Mouse (Mus musculus) cerebellum, adult 2 months (tissue): ENCODE measurements around the gene Dctd.

Experiments used
- CTCF ChIP-seq: fragments of 200-500 bp; IDR thresholded peaks from 2 replicates; pipeline ENCODE4 v1.5.1; 2011; ENCODE audit warnings: low read depth, mild to moderate bottlenecking, control low read depth, low read length, moderate library complexity, borderline replicate concordance; ENCODE audit not compliant: insufficient read depth
- POLR2A ChIP-seq: fragments of 200-500 bp; IDR thresholded peaks from 2 replicates; pipeline ENCODE4 v1.6.1; 2011; ENCODE audit warnings: low read length, control low read depth, borderline replicate concordance; ENCODE audit not compliant: insufficient read depth

GRCm38 (mm10) chr8:48137651-48137937 lies 38.7 kb downstream of the Dctd start:
- TF ChIP-seq POLR2A (no peak), CTCF (no peak)
